Mouse (Mus musculus) urinary bladder, postnatal 10 days (tissue): ENCODE data around the gene Slc25a19.
"Not testable (repeated sequence)": the region's sequence is repeated elsewhere in the genome, so short reads cannot be mapped to it uniquely, and the experiment has no call there.

Experiments used
- DNase-seq: peaks from one replicate; pipeline ENCODE4 v3.0.0; 2022; ENCODE audit warnings: low spot score

Gene Slc25a19

GRCm38 (mm10) chr11:115627705-115628464 is at the start of gene Slc25a19:
Slc25a19 (minus strand) TSS chr11:115628295.
- DNase-seq = peak; percentile 98

GRCm38 (mm10) chr11:115677511-115677910 is 49.4 kb upstream of the Slc25a19 start:
- DNase-seq = no peak

- DNase-seq = no peak
These were observed 48.6 kb upstream of the Slc25a19 start for GRCm38 (mm10) chr11:115676738-115677137.

GRCm38 (mm10) chr11:115674235-115674865 is 46.3 kb upstream of the Slc25a19 start:
- no peak for DNase-seq

GRCm38 (mm10) chr11:115673471-115674234 is 45.6 kb upstream of the Slc25a19 start:
- DNase-seq = no peak

GRCm38 (mm10) chr11:115672226-115672987 is 44.3 kb upstream of the Slc25a19 start:
- no peak for DNase-seq

DNA sequence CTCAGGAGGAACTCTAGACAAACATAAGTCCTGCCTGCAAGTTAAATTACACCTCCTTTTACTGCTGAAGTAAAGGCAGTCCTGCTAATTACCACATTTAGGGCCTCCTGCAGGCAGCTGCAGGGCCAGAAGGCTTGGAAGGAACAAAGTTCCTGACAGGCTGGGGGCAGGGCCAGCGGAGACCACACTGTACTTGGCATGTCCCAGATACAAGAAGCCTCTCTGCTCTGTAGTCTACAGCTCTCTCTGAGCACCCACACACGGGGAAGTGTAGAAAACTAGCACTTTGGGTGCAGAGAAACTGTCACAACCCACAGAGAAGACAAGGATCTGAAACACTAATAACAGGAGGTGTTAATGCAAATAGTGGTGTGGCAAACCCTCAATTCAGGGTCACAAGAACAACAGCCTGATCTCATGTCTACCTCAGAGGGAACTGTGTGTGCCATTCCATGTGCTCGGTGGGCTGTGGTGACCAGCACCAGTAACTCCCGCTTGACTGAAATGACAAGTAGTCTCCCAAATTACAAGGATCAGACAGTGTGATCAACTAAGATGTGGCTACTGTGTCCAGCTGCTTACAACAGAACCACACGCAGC is 42.5 kb upstream of the Slc25a19 start:
- no peak for DNase-seq

GRCm38 (mm10) chr11:115663676-115664335 is 35.7 kb upstream of the Slc25a19 start:
- DNase-seq = no peak

DNA sequence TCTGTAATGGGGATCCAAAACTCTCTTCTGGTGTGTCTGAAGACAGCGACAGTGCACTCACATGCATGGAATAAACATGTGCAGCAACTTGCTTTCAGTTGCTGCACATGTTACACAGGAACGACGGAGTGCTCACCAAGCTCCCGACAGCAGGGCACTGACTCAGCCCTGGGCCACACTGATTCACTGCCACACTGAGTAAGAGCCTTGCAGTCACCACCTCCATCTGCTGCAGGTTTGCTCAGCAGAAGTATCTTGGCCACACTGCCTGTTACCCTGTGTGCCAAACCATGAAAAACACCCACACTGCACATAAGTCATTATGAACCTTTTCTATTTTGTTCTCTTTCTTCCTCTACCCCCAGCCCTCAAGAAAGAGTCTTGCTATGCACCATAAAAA is 32.3 kb upstream of the Slc25a19 start:
- no peak for DNase-seq

GRCm38 (mm10) chr11:115658521-115658920 is 30.4 kb upstream of the Slc25a19 start:
- no peak for DNase-seq

DNA sequence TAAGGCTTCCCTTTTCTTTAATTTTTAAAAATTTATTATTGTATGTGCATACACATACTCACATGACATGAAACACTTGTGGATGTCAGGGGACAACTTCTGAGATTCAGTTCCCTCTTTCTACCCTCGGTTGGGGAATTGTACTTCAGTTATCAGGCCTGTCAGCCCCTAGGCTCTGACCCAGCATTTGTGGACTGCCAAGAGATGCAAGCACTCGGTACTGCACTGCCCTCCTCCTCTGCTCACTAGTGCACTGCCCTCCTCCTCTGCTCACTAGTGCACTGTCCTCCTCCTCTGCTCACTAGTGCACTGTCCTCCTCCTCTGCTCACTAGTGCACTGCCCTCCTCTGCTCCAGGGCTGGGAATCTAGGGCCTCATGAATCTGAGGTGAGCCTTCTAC is 26.0 kb upstream of the Slc25a19 start:
- no peak for DNase-seq

DNA sequence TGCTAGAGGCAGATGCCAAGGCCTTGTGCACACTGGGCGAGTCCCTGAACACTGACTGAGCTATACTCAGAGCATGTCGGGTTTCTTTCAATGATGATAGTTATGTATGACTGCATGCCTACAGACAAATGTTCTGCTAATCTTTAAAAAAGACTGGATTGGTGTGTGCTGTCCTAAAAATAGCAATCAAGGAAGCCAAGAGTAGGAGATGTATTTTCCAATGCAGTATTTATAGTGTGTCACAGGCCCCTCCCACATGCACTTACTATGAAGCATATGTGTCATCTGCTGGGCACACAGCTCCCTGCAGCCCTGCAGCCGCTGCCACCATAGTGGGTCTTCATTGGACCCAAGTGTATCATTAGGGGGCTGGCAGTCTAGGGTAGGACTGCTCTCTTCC is 25.1 kb upstream of the Slc25a19 start:
- no peak for DNase-seq

GRCm38 (mm10) chr11:115651680-115652079 is 23.6 kb upstream of the Slc25a19 start:
- DNase-seq = no peak

DNA sequence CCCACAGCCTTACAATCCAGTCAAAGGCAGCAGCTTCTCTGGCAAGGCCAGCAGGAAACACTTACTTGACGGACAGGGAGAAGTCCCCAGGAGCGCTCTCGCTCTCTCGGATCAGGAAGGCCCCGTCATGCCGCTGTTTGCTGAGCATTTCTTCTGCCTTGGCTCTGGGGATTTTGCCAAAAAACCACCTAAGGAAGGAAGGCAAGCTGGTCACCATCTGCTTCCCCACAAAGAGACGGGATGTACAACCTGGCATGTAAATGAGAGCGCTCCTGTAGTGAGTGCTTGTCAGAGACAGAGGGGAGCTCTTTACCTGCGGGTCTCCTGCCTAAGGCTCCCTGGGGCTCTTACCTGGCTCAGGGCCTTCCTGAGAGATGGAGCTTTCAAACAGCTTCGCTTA is 21.6 kb upstream of the Slc25a19 start:
- DNase-seq = no peak

- no peak for DNase-seq
These were observed 19.4 kb upstream of the Slc25a19 start for GRCm38 (mm10) chr11:115647459-115647858.

DNA sequence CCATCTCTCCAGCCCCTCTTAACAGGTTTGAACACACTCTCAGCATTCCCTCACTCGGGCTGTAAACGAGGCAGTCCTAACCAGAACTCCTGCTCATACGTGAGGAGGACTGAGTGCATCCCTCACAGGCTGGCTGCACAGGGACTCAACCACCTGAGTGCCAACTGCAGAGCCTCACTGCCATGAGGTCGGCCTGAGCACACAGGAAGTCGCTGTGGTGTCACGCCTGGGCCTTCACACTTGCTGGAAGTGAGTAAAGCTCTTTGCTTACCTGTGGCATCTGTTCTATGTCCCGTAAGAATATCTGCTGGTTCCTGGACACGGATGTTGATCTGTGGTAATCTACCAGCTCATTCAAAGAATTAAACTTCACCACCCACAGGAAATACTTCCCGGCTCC is 18.3 kb upstream of the Slc25a19 start:
- no peak for DNase-seq

DNA sequence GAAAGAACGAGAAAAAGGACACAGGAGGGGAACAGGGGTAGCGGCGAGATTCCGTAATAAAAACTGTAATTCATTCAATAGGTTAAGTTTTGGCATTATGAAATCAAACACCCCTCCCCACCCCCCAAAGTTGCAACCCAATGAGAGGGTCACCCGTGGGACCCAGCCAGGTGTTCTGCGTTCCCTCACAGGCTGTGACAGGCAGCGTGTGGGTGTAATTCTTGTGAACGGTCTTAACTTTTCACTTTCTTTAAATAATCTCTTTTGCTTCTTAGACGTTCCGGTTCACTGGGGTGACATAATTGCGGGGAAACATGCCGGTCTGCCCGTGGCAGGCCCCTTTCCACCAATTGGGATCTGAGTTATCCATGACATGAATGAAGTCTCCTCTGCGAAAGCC is 17.4 kb upstream of the Slc25a19 start:
- not testable (repeated sequence) for DNase-seq

DNA sequence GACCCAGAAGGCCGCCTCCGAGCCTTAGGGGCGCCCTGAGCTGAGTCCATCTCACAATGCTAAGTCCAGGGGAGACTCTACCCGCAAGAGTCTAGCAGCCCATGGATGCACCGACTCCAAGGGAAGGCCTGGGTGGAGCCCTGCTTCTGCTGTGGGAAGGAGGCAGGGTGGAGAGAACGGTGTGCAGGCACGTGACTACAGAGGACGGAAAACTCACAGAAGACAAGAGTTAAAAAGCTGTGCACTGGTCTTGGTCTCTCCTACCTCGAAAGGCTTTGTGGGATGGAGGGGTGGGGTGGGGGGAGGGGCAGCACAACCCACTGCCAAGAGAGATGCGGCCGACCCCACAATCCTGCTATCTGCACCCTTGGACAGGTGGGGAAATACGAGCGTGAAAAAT is 16.2 kb upstream of the Slc25a19 start:
- no peak for DNase-seq

GRCm38 (mm10) chr11:115643265-115643664 is 15.2 kb upstream of the Slc25a19 start:
- no peak for DNase-seq

DNA sequence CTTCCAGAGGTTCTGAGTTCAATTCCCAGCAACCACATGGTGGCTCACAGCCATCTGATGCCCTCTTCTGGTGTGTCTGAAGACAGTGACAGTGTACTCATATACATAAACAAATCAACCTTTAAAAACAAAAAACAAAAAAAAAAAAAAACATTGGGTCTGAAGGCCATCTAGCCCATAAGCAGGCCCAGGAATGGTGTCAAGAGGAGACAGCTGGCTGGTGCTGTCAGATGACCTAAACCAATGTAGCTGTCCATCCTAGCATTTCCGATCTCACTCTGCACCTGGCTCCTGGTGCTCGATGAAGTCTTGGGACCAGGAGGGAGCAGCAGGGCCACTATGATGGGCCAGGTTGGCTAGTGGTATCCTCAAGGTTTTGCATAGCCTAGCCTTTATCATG is 14.6 kb upstream of the Slc25a19 start:
- DNase-seq = no peak

DNA sequence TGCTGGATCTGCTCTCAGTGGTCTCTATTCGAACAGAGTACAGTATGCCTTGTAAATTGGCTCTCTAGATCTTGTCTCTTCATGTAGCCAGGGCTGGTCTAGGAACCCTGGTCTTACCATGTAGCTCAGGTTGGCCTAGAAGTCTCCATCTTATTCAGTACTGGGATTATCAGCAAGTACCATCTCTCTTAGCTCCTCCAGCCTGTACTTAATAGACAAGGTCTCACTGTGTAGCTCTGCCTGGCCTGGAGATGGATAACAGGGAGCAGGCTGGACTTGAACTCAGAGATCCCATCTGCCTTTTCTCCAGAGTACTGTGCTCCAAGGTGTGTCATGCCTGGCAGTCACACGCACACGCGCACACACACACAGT is 13.6 kb upstream of the Slc25a19 start:
- DNase-seq = no peak
